Mouse (Mus musculus) spleen, postnatal 36 days (tissue): ENCODE results near the gene Snap25.

Experiments
- DNase-seq, 2 experiments: peaks; one replicate each; pipeline ENCODE4 v3.0.0; 2022; ENCODE audit warnings: low spot score in 2 of 2, mixed read lengths in 1 of 2

The Snap25 gene

DNA sequence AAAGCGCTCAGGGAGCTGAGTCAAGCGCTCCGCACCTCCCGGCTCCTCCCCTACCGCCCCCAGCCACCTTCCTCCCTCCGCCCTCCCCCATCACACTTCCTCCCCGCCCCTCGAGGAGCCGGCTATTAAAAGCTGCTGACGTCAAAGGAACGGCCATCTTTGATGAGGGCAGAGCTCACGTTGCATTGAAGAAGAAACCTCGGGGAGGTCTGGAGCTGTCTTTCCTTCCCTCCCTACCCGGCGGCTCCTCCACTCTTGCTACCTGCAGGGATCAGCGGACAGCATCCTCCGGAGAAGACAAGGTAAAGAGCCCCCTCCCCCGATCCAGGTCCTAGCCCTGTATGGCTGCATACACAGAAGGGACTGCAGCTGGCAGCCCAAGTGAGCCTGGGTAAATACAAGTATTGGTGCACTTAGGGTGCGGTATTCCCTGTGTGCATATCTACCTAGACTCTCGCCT is at the start of gene Snap25:
Gene Snap25, plus strand, starts transcription at position 155 of the 460 bp plus-strand sequence.
- no peak for DNase-seq

DNA sequence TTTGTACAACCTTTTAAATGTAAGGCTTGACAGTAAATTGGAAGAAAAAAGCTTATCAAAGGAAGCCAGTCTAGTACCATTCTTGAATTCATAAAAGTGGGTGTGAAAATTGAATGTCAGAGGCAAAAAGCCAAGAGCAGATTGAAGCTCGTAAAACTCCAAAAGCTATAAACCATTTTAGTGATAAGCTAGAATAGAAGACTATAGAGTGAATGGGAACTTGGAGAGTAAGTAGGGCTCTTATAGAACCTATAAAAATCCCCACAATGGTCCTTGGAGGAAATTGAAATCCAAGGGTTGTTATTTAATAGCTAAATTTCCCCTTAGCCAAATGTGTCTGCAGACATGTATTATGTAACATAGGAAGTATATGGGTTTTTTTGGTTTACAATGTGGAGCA is 46.3 kb upstream of the Snap25 start:
- no peak for DNase-seq

- no peak for DNase-seq
Measured at GRCm38 (mm10) chr2:136669183-136669582, 44.1 kb upstream of the Snap25 start.

DNA sequence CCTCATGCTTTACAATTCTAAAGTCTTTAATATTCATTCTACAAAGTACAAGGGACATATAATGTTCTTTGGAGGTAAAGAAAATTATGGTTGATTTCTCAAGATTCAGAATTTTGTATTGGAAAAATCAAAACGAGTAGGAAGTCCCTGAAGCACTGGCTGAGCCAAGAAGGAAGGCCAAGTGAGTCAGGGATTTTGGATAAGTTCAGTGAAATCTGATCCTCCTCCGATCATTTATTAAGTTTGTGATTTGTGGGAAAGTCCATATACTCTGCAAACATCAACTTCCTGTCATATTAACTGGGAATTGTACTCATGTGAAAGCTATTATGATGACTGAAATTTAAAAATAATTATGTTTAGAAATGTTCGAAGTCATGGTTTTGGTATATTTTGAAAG is 43.6 kb upstream of the Snap25 start:
- DNase-seq: no peak

GRCm38 (mm10) chr2:136670539-136671271 is 42.5 kb upstream of the Snap25 start:
- no peak for DNase-seq

DNA sequence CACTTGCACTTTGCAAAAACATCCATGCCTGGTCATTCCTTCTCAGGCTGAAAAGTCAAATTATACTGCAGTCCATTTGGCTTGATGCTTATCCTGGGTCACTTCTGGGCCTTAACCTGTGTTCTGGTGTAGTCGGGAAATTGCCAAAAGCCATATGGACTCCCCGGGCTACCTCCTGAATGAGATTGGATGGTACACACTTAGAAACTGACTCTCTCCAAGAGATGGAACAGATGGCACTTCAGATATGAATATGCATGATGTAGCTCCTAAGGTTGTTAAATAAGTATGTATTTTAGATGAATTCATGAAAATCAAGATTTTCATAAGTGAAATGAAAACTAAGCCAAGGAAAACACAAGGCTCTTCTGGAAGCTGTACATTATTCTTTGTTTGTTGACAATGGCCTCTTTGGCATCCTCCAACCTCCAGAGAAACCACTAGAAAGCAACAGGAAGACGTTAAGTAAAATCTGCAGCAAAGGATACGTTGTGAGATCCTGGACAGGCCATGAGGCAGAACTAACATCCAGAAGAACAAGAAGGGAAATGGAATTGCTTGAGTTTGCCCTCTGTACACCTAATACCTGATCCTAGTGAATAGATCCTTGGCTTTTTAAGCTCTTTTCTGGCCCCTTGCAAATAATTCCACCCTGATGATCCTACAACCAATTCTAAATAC is 39.0 kb upstream of the Snap25 start:
- no peak for DNase-seq

- no peak for DNase-seq
Measured at GRCm38 (mm10) chr2:136676196-136676595, 37.1 kb upstream of the Snap25 start.

GRCm38 (mm10) chr2:136676918-136677445 is 36.3 kb upstream of the Snap25 start:
- DNase-seq: no peak

DNA sequence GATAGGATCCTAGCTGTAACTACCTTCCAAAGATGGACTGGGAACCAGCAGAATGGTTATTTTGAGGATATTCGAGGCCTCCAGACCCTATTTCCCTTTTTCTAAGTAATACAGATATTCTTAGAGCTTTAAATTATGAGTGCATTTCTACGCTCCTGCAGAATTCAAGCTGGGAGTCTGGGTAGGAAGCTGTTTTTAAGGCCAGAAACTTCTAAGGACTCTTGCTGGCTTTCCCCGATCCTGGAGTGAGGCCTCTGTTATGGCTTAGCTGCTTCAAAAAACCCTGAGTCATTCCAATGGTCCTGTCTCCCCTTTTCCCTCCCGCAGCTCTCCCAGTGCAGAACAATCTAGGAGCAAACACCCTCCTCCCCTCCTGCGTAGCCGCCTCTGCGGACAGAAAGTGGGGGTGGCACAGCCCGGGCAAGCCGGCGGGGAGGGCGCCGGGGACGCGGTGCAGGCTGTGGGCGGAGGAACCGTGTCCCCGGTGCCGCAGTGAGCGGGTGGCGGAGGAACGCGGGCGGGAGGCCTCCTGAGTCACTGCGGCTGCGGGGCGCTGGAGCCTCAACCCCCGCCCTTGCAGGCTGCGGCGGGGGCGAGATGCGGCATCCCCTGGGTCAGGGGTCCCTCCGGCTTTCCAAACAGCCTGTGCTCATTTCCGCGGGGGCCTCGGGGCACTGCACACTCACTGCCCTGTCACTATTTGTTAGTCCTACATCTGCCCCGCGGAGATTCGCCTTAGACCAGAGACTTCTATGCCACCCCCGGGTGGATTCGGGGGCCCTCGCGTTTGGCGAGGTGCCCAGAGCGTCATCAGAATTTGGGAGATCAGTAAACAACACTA is 34.7 kb upstream of the Snap25 start:
- DNase-seq: peak; percentile 1 to 4

GRCm38 (mm10) chr2:136679280-136680221 is 33.7 kb upstream of the Snap25 start:
- DNase-seq: peak in 1 of 2 experiments; percentile 4

DNA sequence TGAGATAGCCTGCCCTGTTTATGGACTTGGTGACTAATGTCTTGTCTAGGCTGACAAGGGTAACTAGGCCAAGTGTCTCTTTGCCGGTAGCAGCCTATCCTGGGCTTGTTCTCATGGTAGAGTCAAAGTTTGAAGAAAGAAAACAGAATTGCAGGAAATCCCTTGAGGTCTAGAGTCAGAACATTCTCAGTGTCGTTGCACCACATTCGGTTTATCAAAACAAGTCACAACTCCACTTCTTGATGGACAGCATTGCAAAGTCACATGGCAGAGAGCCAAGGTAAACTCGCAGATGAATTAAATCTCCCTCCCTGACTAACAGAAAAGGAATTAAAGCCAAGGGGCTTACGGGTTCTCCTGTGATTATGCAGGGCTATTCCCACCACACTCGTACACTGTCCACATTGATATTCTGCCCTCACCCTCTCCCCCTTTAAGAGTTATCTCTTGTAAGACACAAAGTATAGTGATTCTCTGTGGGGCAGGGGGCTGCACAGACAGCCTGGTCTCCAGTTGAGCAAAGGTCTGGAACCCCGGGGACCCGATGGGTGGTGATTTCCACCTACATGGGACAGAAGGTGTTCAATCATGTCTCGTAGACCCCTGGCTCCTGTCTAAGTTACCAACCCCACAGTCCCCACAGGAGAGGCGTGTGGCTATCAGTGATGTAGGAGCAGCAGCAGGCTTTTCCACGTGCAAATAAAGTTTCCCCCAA is 30.9 kb upstream of the Snap25 start:
- DNase-seq: no peak

GRCm38 (mm10) chr2:136686195-136686594 is 27.1 kb upstream of the Snap25 start:
- no peak for DNase-seq

- no peak for DNase-seq
Measured at GRCm38 (mm10) chr2:136687316-136687715, 25.9 kb upstream of the Snap25 start.

DNA sequence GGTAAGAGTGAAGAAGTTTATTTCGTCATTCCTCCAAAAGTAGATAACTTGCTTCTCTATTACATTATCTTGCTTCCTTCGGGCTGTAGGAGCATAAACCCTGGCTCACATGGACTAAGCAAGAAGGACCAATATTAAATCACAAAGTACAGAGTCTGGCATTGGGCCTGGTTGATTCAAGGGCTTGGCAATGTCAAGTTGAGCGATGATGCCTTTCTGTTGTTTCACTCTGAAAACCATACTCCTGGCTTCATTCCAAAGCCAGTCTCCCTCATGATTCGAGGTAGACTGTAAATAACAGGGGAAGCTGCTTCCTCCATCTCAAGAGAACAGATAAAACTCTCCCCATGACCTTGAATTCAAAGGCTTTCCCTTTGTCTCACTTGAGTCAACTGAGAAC is 23.8 kb upstream of the Snap25 start:
- DNase-seq: no peak

GRCm38 (mm10) chr2:136691681-136692080 is 21.6 kb upstream of the Snap25 start:
- DNase-seq: no peak

DNA sequence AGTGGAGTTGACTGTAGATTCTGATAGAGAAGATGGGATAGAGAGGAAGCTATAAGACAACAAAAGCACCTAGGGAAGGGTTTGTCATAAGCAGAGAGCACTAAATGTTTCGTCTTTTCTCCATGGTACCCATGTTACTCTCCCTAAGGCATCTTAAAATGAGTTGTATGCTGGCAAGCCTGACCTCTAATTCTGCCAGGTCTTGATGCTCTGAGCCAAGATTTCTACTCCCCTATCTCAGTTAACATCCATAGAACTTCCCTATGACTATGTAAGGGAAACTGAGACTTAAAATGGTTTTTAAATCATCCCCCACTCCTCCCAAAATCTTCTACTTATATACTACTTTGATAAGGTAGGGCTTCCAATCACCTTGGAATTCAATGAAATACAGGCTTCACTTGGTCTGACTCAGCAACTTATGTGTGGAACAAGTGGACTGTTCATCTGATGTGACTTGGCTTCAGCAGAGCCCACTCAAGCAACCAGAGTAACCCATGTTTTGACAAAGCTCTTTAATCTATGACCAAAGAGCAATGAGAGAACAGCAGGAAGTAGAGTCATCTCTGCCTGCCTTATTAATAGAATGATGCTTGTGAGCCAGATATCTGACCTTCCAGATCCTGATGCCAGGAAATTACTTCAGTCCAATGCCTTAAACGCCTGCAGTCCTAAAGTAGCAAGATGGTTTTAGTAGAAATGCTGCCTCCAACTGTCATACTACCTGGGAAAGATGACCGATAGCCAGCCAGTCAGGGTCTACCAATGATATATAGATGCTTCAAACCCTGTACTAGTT is 13.6 kb upstream of the Snap25 start:
- no peak for DNase-seq

DNA sequence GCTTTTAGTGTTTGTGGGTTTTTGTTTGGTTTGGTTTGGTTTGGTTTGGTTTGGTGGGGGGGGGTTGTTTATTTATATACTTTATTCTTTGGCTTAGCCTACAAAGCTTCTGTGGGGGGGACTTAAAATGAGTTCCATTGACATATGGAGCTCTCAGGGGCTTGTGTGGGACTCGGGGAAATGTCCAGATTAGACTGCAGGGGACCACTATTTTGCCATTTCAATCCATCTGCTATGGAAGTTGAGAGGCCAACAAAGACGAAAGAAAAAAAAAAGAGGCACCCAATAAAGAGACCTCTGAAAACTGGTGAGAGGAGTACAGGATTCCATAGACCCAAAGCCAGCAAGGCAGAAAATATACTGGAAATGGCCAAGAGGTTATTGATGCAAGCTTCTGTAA is 9.9 kb upstream of the Snap25 start:
- DNase-seq: no peak

GRCm38 (mm10) chr2:136711155-136711554 is 2.1 kb upstream of the Snap25 start:
- DNase-seq: no peak

- DNase-seq: no peak
Measured at GRCm38 (mm10) chr2:136711746-136712440, 1.4 kb upstream of the Snap25 start.
